Mouse (Mus musculus) brain, embryonic 18.5 days (tissue): Measurements from ENCODE around the gene Arsj.

ENCODE experiments used
- DNase-seq: peaks from one replicate; pipeline ENCODE4 v3.0.0-alpha.2; 2012; ENCODE audit warnings: low read depth, low spot score

Arsj gene

GRCm38 (mm10) chr3:126402836-126403235 lies 39.4 kb downstream of the Arsj start:
- DNase-seq: no peak

DNA sequence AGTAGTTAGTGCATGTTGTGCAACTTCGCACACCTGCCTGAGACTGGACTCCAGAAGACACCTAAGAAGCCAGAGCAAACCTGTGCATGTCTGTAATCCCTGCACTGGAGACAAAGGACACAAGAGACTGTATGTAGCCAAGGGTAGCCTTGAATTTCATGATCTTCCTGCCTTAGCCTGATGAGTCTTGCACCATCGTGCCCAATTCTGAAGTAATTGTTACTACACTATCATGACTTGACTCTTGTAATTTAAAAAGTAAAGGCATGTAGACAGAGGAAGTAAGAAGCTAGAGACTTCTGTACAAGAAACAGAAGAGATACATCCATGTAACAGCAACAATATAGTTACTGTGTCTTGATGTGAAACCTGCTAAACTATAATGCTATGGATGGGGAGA lies 40.7 kb downstream of the Arsj start:
- no peak for DNase-seq

GRCm38 (mm10) chr3:126430524-126431064 lies 67.1 kb downstream of the Arsj start:
- no peak for DNase-seq

- no peak for DNase-seq
These were observed 75.8 kb downstream of the Arsj start for GRCm38 (mm10) chr3:126439331-126439730.

- no peak for DNase-seq
These were observed 85.6 kb downstream of the Arsj start for GRCm38 (mm10) chr3:126449058-126449457.

- DNase-seq: no peak
These were observed 86.0 kb downstream of the Arsj start for GRCm38 (mm10) chr3:126449515-126449914.

DNA sequence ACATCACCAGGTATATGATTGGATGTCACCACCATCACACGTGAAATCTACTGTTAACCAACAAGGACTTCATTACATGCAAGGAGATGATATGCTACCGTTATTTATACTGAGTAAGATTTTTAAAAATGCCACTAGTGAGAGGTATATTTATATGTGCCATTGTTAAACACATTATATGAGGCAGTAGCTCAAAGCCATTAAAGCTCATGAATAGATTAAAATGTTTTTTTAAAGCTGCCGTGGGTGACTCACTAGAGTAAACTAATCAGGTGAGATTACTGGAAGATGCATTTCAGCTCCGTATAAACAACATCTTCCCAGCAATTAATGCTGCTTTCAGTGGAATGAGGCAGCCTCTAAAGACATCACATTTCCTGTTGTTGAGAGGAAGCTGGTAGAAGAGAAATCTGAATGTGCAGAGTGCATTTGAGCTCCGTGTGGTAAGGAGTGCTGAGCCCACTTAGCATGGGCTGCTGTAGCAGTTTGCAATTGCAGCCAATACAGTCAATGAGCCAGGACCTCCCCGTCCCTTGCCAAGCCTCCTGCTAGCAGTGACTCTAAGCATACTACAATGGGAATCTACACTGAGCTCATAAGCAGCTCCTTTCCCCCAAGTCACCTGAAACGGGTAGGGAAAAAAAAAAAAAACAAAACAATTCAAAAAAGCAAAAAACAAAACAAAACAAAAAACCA lies 92.5 kb downstream of the Arsj start:
- no peak for DNase-seq

- DNase-seq: peak; percentile 16
These were observed 99.8 kb downstream of the Arsj start for GRCm38 (mm10) chr3:126463119-126463815.

DNA sequence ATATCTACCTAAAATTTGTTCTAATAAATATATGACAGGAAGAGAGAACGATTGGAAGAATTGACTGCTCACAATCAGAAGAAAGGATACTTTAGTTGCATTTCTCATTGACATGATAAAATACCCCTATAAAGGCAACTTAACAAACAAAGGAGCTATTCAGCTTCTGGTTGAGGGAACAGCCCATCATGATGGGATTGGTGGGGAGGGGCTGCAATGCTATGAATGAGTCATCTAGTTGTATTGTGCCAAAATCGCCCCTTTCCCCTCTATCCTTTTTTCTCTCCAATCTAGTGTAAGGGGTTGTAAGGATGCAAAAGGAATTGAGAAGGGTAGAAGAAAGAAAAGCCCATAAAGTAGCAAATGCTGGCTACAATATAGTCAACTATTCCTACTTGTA lies 100.8 kb downstream of the Arsj start:
- no peak for DNase-seq
